Mouse (Mus musculus) bone marrow macrophage, adult 2 months (primary cell): ENCODE measurements around the gene Carhsp1.

Experiments
- CTCF ChIP-seq: IDR thresholded peaks from 2 replicates; pipeline ENCODE4 v1.5.1; 2012; ENCODE audit warnings: low read depth, mild to moderate bottlenecking, low read length, moderate library complexity
- POLR2A ChIP-seq: IDR thresholded peaks from 2 replicates; pipeline ENCODE4 v1.6.1; 2012; ENCODE audit warnings: mild to moderate bottlenecking, low read depth, low read length, borderline replicate concordance

DNA sequence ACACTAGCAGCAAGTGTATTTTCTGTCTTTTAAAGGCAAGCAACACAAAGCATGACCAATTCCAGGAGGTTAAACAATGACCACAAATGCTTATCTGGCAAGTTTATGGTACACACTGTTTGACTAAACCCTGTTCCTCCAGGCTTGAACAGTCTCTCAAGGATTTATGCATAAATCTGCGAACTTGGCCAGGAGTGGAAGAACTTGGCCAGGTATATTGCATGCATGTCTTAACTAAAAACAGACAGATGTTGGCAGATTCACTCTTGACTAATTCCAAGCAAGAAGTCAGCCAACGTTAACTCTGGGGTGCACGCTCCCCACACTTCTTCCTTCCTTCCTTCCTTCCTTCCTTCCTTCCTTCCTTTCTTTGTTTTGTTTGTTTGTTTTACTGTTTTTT lies 7.8 kb upstream of the Carhsp1 start:
- TF ChIP-seq POLR2A, result no peak
- TF ChIP-seq CTCF, result no peak
